Mouse (Mus musculus): ENCODE measurements around the gene C1qtnf1.

C1qtnf1 gene

DNA sequence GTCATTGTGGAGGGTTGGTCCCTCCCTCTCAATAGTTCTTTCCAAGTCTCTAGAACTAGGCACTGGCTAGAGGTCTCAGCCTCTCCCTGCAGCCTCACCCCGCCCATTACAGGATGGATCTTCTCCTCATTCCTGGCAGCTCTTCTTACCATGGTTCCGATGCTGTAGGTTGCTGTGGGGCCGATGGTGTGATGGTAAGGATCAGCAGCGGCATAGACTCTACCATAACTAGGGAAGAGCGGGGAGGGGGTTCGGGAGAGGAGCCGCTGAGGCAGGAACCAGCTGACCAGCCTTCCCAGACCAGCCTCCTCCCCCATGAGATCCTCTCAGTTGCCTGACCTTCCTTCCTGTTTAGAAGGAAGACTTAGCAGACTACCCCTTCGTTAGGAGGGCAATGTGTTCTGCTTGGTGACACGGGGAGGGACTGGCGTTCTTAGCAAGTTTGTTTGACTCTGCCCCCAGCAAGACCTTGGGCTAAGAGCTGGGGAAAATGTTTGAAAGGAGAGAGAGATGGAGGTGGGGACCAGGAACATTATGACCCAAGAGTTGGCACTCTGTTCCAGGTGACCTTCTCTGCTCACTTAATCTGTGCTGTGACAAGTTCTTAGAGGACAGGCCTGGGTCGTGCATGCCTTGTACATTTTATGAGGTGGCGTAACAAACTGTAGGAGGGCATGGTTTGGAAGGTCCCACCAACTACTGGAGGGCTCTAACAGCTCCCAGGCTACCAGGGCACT lies 66.2 kb downstream of the C1qtnf1 start:
- DNase-seq (ENCODE audit: low read depth in 1 of 2, low spot score in 2 of 2), result no peak

DNA sequence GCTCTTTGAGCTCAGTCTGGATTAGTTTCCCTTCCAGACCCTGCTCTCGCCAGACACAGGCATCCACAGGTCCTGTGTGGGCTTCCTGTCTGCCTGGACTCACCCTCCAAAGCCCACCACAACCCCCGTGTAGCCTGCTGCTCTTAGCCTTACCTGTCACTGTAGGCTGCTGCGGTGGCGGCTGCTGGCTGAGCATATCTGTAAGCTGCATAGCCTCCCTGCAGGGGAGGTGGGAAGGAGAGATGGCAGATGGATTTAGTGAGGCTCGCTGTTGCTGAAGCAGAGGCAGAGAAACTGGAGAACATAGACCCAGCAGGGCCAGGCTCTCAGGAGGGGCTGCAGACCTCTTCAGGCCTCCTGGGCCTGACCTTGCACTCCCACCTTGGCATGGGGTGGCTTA lies 67.1 kb downstream of the C1qtnf1 start:
- no peak for DNase-seq (ENCODE audit: low read depth in 1 of 2, low spot score in 2 of 2)

DNA sequence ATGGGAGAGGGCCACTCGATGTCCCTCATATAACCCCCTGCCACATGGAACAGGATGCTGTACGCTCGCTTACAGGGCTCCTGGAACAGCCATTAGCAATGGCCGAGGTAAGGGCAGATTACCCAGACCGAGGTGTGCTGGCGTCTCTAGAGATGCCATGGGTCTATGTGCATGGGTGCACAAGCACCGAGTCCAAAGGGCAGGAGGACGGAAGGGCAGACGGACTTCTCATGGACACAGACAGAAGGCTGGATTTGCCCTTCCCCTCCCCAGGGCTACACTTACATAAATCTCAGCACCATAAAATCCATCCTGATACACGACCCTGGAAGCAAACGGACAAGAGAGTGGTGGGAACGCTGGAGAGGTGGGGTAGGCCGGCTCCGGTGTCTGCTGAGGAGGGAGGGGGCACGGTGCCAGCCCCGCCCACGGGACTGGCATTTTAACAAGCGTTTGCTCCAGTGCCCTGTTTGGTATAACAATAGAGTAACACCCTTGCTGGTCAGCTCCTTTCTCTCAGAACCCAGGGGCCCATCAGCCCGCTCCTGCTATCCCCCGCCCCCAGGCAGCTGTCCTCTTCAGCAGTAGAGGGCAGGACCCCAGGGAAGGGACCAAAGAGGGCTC lies 68.2 kb downstream of the C1qtnf1 start:
- no peak for DNase-seq (ENCODE audit: low read depth in 1 of 2, low spot score in 2 of 2)
